Comparison of ENCODE assay signal across 32 mouse cellular contexts in the genomic region with DNA sequence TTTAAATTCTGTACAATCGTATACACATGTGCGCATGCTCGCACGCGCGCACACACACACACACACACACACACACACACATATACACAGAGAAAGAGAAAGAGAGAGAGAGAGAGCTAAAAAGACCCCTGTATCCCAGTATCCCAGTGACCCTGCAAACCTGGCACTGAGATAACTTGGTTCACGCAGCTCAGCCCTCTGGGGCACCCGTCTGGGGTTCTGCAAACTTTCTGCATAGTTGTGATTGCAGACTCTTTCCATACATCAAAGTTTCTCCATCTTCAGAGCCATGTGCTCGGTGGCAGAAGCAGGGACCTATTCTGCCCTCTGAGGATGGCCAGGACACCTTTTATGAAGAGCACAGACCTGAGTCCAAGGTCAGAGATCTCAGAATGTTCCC. TPM values are rescaled to one million over a fixed set of nuclear protein-coding genes. Genes with fewer than 3 reads are reported as not detected.
"Had no signal": no experiment of that assay in that cellular context is flagged by ENCODE, and none has a peak within 500 bp of the region (broad histone marks: within the 10 kb centered on the region; RNA-seq: fewer than 3 reads in every experiment).

No protein-coding gene starts in this region.

- H3K4me2 ChIP-seq: limb, embryonic 12.5 days; limb, embryonic 15.5 days; liver, embryonic 11.5 days; liver, embryonic 12.5 days; liver, embryonic 13.5 days; liver, embryonic 15.5 days; lung, embryonic 14.5 days; lung, embryonic 15.5 days; midbrain, embryonic 12.5 days; midbrain, embryonic 13.5 days; midbrain, embryonic 15.5 days; neural tube, embryonic 12.5 days; neural tube, embryonic 13.5 days had no signal

- H3K27me3 ChIP-seq: limb, embryonic 12.5 days; limb, embryonic 13.5 days; limb, embryonic 15.5 days; lung, embryonic 15.5 days; midbrain, embryonic 12.5 days; midbrain, embryonic 13.5 days; midbrain, embryonic 15.5 days; neural tube, embryonic 12.5 days; neural tube, embryonic 13.5 days had no signal

- H3K9me3 ChIP-seq: limb, embryonic 10.5 days; limb, embryonic 13.5 days; limb, embryonic 15.5 days; liver, embryonic 13.5 days; liver, embryonic 15.5 days; lung, embryonic 15.5 days; midbrain, embryonic 10.5 days; midbrain, embryonic 12.5 days; midbrain, embryonic 13.5 days; midbrain, embryonic 15.5 days; neural tube, embryonic 12.5 days; neural tube, embryonic 13.5 days had no signal

- DNase-seq: liver; liver, embryonic 13.5 days; liver, postnatal 0 days; lung, adult 18-20 months; lung, adult 2 months; lung, embryonic 14.5 days; lung, postnatal 10 days; lung, postnatal 14 days; lung, postnatal 36 days; lung, postnatal 4 days; midbrain, embryonic 14.5 days had no signal

- H3K4me3 ChIP-seq: left cerebral cortex, adult 2 months; limb, embryonic 10.5 days; limb, embryonic 12.5 days; limb, embryonic 13.5 days; limb, embryonic 15.5 days; liver, embryonic 12.5 days; liver, embryonic 13.5 days; liver, embryonic 15.5 days; lung, embryonic 15.5 days; megakaryocyte, embryonic 14.5 days; midbrain, embryonic 10.5 days; midbrain, embryonic 12.5 days; midbrain, embryonic 13.5 days; midbrain, embryonic 15.5 days; neural tube, embryonic 12.5 days; neural tube, embryonic 13.5 days had no signal

- H3K9ac ChIP-seq: limb, embryonic 12.5 days; limb, embryonic 13.5 days; limb, embryonic 15.5 days; liver, embryonic 12.5 days; liver, embryonic 13.5 days; liver, embryonic 14.5 days; liver, embryonic 15.5 days; liver, postnatal 0 days; lung, embryonic 14.5 days; lung, embryonic 15.5 days; midbrain, embryonic 12.5 days; midbrain, embryonic 13.5 days; midbrain, embryonic 15.5 days; neural tube, embryonic 12.5 days; neural tube, embryonic 13.5 days had no signal

- H3K27ac ChIP-seq: left cerebral cortex, adult 2 months; limb, embryonic 10.5 days; limb, embryonic 12.5 days; limb, embryonic 13.5 days; liver, embryonic 12.5 days; liver, embryonic 13.5 days; liver, embryonic 14.5 days; liver, embryonic 15.5 days; lung, embryonic 15.5 days; macrophage; midbrain, embryonic 10.5 days; midbrain, embryonic 12.5 days; midbrain, embryonic 13.5 days; midbrain, embryonic 15.5 days; neural tube, embryonic 12.5 days; neural tube, embryonic 13.5 days had no signal

- H3K36me3 ChIP-seq: limb, embryonic 15.5 days; liver, embryonic 12.5 days; liver, embryonic 13.5 days; liver, embryonic 15.5 days; lung, embryonic 15.5 days had no signal

- ATAC-seq: liver, embryonic 12.5 days; liver, postnatal 0 days; lung, postnatal 0 days; midbrain, embryonic 13.5 days; midbrain, embryonic 15.5 days; midbrain, embryonic 16.5 days had no signal

RNA-seq across cellular contexts. Expression of a gene that starts 33.6 kb away (rescaled TPM):
- total RNA-seq: monocyte, adult 5-6 weeks had no signal
- polyA plus RNA-seq: macrophage had no signal
